Mouse (Mus musculus) yolk sac, embryonic 10.5 days (tissue): ENCODE results near the gene Pgp.
A peak's percentile ranks its signal among the peaks of the same experiment; 100 is the strongest.
"Not testable (repeated sequence)": the region's sequence is repeated elsewhere in the genome, so short reads cannot be mapped to it uniquely, and the experiment has no call there.

Experiments
- DNase-seq: peaks from one replicate; pipeline ENCODE4 v3.0.0-alpha.2; 2017; ENCODE audit warnings: low spot score

The Pgp gene

GRCm38 (mm10) chr17:24469910-24470602 is at the start of gene Pgp, which contains the start of gene E4f1:
TSS of gene Pgp (plus strand) at chr17:24470392.
TSS of gene E4f1 (minus strand) at chr17:24470313.
- peak; percentile 98 for DNase-seq

- DNase-seq: no peak
These were observed 47.1 kb upstream of the Pgp start for GRCm38 (mm10) chr17:24423114-24423513.

GRCm38 (mm10) chr17:24424489-24424888 is 45.7 kb upstream of the Pgp start:
- DNase-seq: no peak

GRCm38 (mm10) chr17:24425326-24425725 is 44.9 kb upstream of the Pgp start:
- not testable (repeated sequence) for DNase-seq

GRCm38 (mm10) chr17:24425905-24426304 is 44.3 kb upstream of the Pgp start:
- DNase-seq: no peak

- peak; percentile 94 for DNase-seq
These were observed 43.6 kb upstream of the Pgp start, which contains the start of gene Eci1 for GRCm38 (mm10) chr17:24426471-24427169. TSS of gene Eci1 (plus strand) at chr17:24426641.

GRCm38 (mm10) chr17:24427170-24427557 is 43.0 kb upstream of the Pgp start:
- peak; percentile 51 for DNase-seq

GRCm38 (mm10) chr17:24429201-24429983 is 40.8 kb upstream of the Pgp start:
- no peak for DNase-seq

- DNase-seq: no peak
These were observed 33.2 kb upstream of the Pgp start for GRCm38 (mm10) chr17:24437016-24437415.

GRCm38 (mm10) chr17:24440377-24440776 is 29.8 kb upstream of the Pgp start:
- no peak for DNase-seq

GRCm38 (mm10) chr17:24441148-24441547 is 29.0 kb upstream of the Pgp start:
- DNase-seq: no peak

GRCm38 (mm10) chr17:24442107-24442506 is 28.1 kb upstream of the Pgp start:
- no peak for DNase-seq

- DNase-seq: no peak
These were observed 27.5 kb upstream of the Pgp start, which contains the start of gene Dnase1l2 for GRCm38 (mm10) chr17:24442632-24443155. TSS of gene Dnase1l2 (minus strand) at chr17:24443105.

- DNase-seq: no peak
These were observed 26.8 kb upstream of the Pgp start for GRCm38 (mm10) chr17:24443409-24443808.

GRCm38 (mm10) chr17:24446590-24446989 is 23.6 kb upstream of the Pgp start:
- no peak for DNase-seq

- DNase-seq: no peak
These were observed 20.7 kb upstream of the Pgp start for GRCm38 (mm10) chr17:24449507-24449906.

GRCm38 (mm10) chr17:24451220-24451619 is 19.0 kb upstream of the Pgp start:
- no peak for DNase-seq

- no peak for DNase-seq
These were observed 16.8 kb upstream of the Pgp start for GRCm38 (mm10) chr17:24453372-24453771.

GRCm38 (mm10) chr17:24454218-24454755 is 15.9 kb upstream of the Pgp start:
- DNase-seq: no peak

- peak; percentile 100 for DNase-seq
These were observed 15.3 kb upstream of the Pgp start for GRCm38 (mm10) chr17:24454756-24455522.

- not testable (repeated sequence) for DNase-seq
These were observed 14.5 kb upstream of the Pgp start for GRCm38 (mm10) chr17:24455523-24456206.
